7 mouse cellular contexts compared by ENCODE assay signal in genomic region chr2:75832781-75833180, GRCm38 (mm10). TPM values are rescaled to one million over a fixed set of nuclear protein-coding genes. Genes with fewer than 3 reads are reported as not detected.
DNase-seq lines count a peak whose midpoint lies in the region; ATAC-seq lines count a peak whose summit lies in the region.

No protein-coding gene starts in this region.

- peak overlapping the region; percentile 63; the same call in 1 of the 2 replicates for H3K27ac ChIP-seq in neural tube, embryonic 11.5 days (ENCODE audit: low read depth, low read length)
- peak overlapping the region; percentile 60 for H3K27ac ChIP-seq in embryonic facial prominence, embryonic 11.5 days (replicated peaks; ENCODE audit: low read depth, low read length)
- peak overlapping the region; percentile 97 for H3K27ac ChIP-seq in limb, embryonic 10.5 days
- H3K27ac ChIP-seq in stomach, embryonic 14.5 days (ENCODE audit: low read length), result peak overlapping the region; percentile 82

- H3K9me3 ChIP-seq in neural tube, embryonic 11.5 days (ENCODE audit: control insufficient read depth, low read length), result no peaks in the 10 kb centered on the region
- H3K9me3 ChIP-seq in embryonic facial prominence, embryonic 11.5 days (replicated peaks; ENCODE audit: control insufficient read depth, low read length), result no peaks in the 10 kb centered on the region
- no peaks in the 10 kb centered on the region for H3K9me3 ChIP-seq in limb, embryonic 10.5 days (replicated peaks)
- no peaks in the 10 kb centered on the region for H3K9me3 ChIP-seq in stomach, embryonic 14.5 days (ENCODE audit: control insufficient read depth, low read depth, low read length)

- DNase-seq in neural tube, embryonic 11.5 days (ENCODE audit: low spot score), result no peak
- no peak for DNase-seq in neural tube, embryonic 10.5 days (ENCODE audit: extremely low spot score, low spot score)
- no peak for DNase-seq in embryonic facial prominence, embryonic 11.5 days (ENCODE audit: low spot score)
- DNase-seq in limb, embryonic 10.5 days (ENCODE audit: low spot score), result no peak
- no peak for DNase-seq in urinary bladder, adult 2 months (ENCODE audit: low spot score)
- DNase-seq in kidney, postnatal 36 days, result no peak

- ATAC-seq in neural tube, embryonic 11.5 days (ENCODE audit: insufficient read depth, low FRiP score, low TSS enrichment), result no peak
- ATAC-seq in embryonic facial prominence, embryonic 11.5 days (replicated peaks; ENCODE audit: insufficient number of reproducible peaks, low FRiP score, low TSS enrichment, low read depth), result no peak
- no peak for ATAC-seq in stomach, embryonic 14.5 days (ENCODE audit: insufficient number of reproducible peaks, insufficient read depth, low FRiP score, low read depth)

- H3K4me3 ChIP-seq in neural tube, embryonic 11.5 days (ENCODE audit: low read depth, low read length), result peak overlapping the region; percentile 78
- H3K4me3 ChIP-seq in embryonic facial prominence, embryonic 11.5 days (ENCODE audit: low read depth, low read length), result peak overlapping the region; percentile 88
- H3K4me3 ChIP-seq in limb, embryonic 10.5 days, result peak overlapping the region; percentile 83
- peak overlapping the region; percentile 86 for H3K4me3 ChIP-seq in stomach, embryonic 14.5 days (ENCODE audit: low read depth, low read length)

- peaks cover 8% of the 10 kb centered on the region for H3K4me1 ChIP-seq in neural tube, embryonic 11.5 days (ENCODE audit: control insufficient read depth, insufficient read depth, low read length)
- H3K4me1 ChIP-seq in embryonic facial prominence, embryonic 11.5 days (ENCODE audit: control insufficient read depth, insufficient read depth, low read length), result no peaks in the 10 kb centered on the region
- peaks cover 25% of the 10 kb centered on the region for H3K4me1 ChIP-seq in limb, embryonic 10.5 days
- peaks cover 21% of the 10 kb centered on the region for H3K4me1 ChIP-seq in stomach, embryonic 14.5 days (ENCODE audit: control insufficient read depth, insufficient read depth, low read length)

- H3K9ac ChIP-seq in neural tube, embryonic 11.5 days (ENCODE audit: low read length), result peak overlapping the region; percentile 83
- H3K9ac ChIP-seq in embryonic facial prominence, embryonic 11.5 days (replicated peaks; ENCODE audit: low read length), result peak overlapping the region; percentile 91
- H3K9ac ChIP-seq in stomach, embryonic 14.5 days (replicated peaks; ENCODE audit: low read depth, low read length), result peak overlapping the region; percentile 72

- no peaks in the 10 kb centered on the region for H3K36me3 ChIP-seq in neural tube, embryonic 11.5 days (ENCODE audit: control insufficient read depth, insufficient read depth, low read length)
- no peaks in the 10 kb centered on the region for H3K36me3 ChIP-seq in embryonic facial prominence, embryonic 11.5 days (replicated peaks; ENCODE audit: control insufficient read depth, insufficient read depth, low read depth, low read length)
- peaks cover 3% of the 10 kb centered on the region for H3K36me3 ChIP-seq in limb, embryonic 10.5 days
- H3K36me3 ChIP-seq in stomach, embryonic 14.5 days (ENCODE audit: control insufficient read depth, insufficient read depth, low read length), result no peaks in the 10 kb centered on the region

- no peaks in the 10 kb centered on the region for H3K27me3 ChIP-seq in neural tube, embryonic 11.5 days (ENCODE audit: control insufficient read depth, insufficient read depth, low read length)
- no peaks in the 10 kb centered on the region for H3K27me3 ChIP-seq in embryonic facial prominence, embryonic 11.5 days (ENCODE audit: control insufficient read depth, insufficient read depth, low read length)
- H3K27me3 ChIP-seq in limb, embryonic 10.5 days (ENCODE audit: low read depth, poor library complexity, severe bottlenecking), result no peaks in the 10 kb centered on the region
- H3K27me3 ChIP-seq in stomach, embryonic 14.5 days (ENCODE audit: control insufficient read depth, insufficient read depth, low read length), result no peaks in the 10 kb centered on the region

- WGBS in neural tube, embryonic 11.5 days, result 2% methylated on average over 5 of the region's 5 CpGs
- 0% methylated on average over 5 of the region's 5 CpGs for WGBS in embryonic facial prominence, embryonic 11.5 days
- 2% methylated on average over 5 of the region's 5 CpGs for WGBS in limb, embryonic 10.5 days
- WGBS in stomach, embryonic 14.5 days, result 2% methylated on average over 5 of the region's 5 CpGs

- H3K4me2 ChIP-seq in neural tube, embryonic 11.5 days (ENCODE audit: low read depth), result peak overlapping the region; percentile 84
- peak overlapping the region; percentile 72 for H3K4me2 ChIP-seq in embryonic facial prominence, embryonic 11.5 days (ENCODE audit: low read depth, low read length)
- H3K4me2 ChIP-seq in stomach, embryonic 14.5 days (replicated peaks; ENCODE audit: low read depth, low read length), result peak overlapping the region; percentile 59

RNA-seq across cellular contexts. Expression of gene Agps, which starts 0.8 kb away (rescaled TPM):
- 61.4 and 66.2 TPM in 2 replicates for polyA plus RNA-seq in neural tube, embryonic 11.5 days (2014; fragmentation: Nextera tagmentation; extraction: Ambion mirVana)
- 44.2 and 45.3 TPM in 2 replicates for polyA plus RNA-seq in embryonic facial prominence, embryonic 11.5 days (2014; fragmentation: Nextera tagmentation; extraction: Ambion mirVana)
- 44.5 and 46.6 TPM in 2 replicates for polyA plus RNA-seq in limb, embryonic 10.5 days (2016; fragmentation: Nextera tagmentation; extraction: Ambion mirVana)
- polyA plus RNA-seq in stomach, embryonic 14.5 days (2014; fragmentation: Nextera tagmentation; extraction: Ambion mirVana), result 43.2 and 46.4 TPM in 2 replicates
- 9.1 and 9.3 TPM in 2 replicates for polyA plus RNA-seq in urinary bladder, adult 2 months (2012; rRNA removed)
